Mouse (Mus musculus) gastrocnemius, adult 18-20 months (tissue): Measurements from ENCODE around the gene 2510039O18Rik. TPM values are rescaled to one million over a fixed set of nuclear protein-coding genes. Genes with fewer than 3 reads are reported as not detected.

Experiments used
- DNase-seq: peaks from one replicate; pipeline ENCODE4 v3.0.0; 2021; ENCODE audit warnings: low spot score
- long read RNA-seq, 2 experiments: library from polyadenylated mRNA; stranded (forward); transcript quantifications; one replicate each; pipeline ENCODE4 v2.0.0; 2021
- total RNA-seq, 2 experiments: library from RNA; stranded (reverse); gene quantifications; 2 replicates each; pipeline ENCODE4 v1.2.3; 2021

2510039O18Rik gene
- 10 to 100 TPM; 19.2 to 19.8 TPM for total RNA-seq
- long read RNA-seq, experiment 1, transcript 2510039O18Rik-201 (3 exons, 2,731 nt), result major isoform, 51 of 58 reads
- long read RNA-seq, experiment 1, partial matches to known transcripts, result 2 of 58 reads
- long read RNA-seq, experiment 1, other reads (novel, unspliced or antisense), result 5 of 58 reads
- long read RNA-seq, experiment 2, transcript 2510039O18Rik-201 (3 exons, 2,731 nt), result major isoform, 47 of 54 reads
- long read RNA-seq, experiment 2, partial matches to known transcripts, result 6 of 54 reads
- long read RNA-seq, experiment 2, other reads (novel, unspliced or antisense), result 1 of 54 reads

- peak; percentile 85 for DNase-seq
Observed at GRCm38 (mm10) chr4:147940576-147941044, at the start of gene 2510039O18Rik. 2510039O18Rik (plus strand) TSS chr4:147940895.

- DNase-seq, result no peak
Observed at GRCm38 (mm10) chr4:147895815-147896330, 44.8 kb upstream of the 2510039O18Rik start.

GRCm38 (mm10) chr4:147896411-147896810 lies 44.3 kb upstream of the 2510039O18Rik start:
- DNase-seq, result no peak

- DNase-seq, result peak; percentile 76
Observed at GRCm38 (mm10) chr4:147897348-147897747, 43.3 kb upstream of the 2510039O18Rik start.

GRCm38 (mm10) chr4:147900452-147900851 lies 40.2 kb upstream of the 2510039O18Rik start:
- DNase-seq, result no peak

GRCm38 (mm10) chr4:147902906-147903500 lies 37.7 kb upstream of the 2510039O18Rik start:
- DNase-seq, result no peak

- no peak for DNase-seq
Observed at GRCm38 (mm10) chr4:147903601-147904000, 37.1 kb upstream of the 2510039O18Rik start.

- peak; percentile 92 for DNase-seq
Observed at GRCm38 (mm10) chr4:147904313-147905089, 36.2 kb upstream of the 2510039O18Rik start, which contains the start of gene Mfn2. Mfn2 (minus strand) TSS chr4:147904704.

- no peak for DNase-seq
Observed at GRCm38 (mm10) chr4:147905090-147905659, 35.5 kb upstream of the 2510039O18Rik start.

GRCm38 (mm10) chr4:147906230-147906629 lies 34.5 kb upstream of the 2510039O18Rik start:
- peak; percentile 57 for DNase-seq

GRCm38 (mm10) chr4:147909486-147909885 lies 31.2 kb upstream of the 2510039O18Rik start:
- no peak for DNase-seq

- peak; percentile 60 for DNase-seq
Observed at GRCm38 (mm10) chr4:147918459-147919121, 22.1 kb upstream of the 2510039O18Rik start.

- no peak for DNase-seq
Observed at GRCm38 (mm10) chr4:147920973-147921372, 19.7 kb upstream of the 2510039O18Rik start.

- DNase-seq, result no peak
Observed at GRCm38 (mm10) chr4:147922341-147922740, 18.4 kb upstream of the 2510039O18Rik start.

GRCm38 (mm10) chr4:147927705-147928104 lies 13.0 kb upstream of the 2510039O18Rik start:
- DNase-seq, result peak; percentile 53

GRCm38 (mm10) chr4:147928136-147928535 lies 12.6 kb upstream of the 2510039O18Rik start:
- no peak for DNase-seq

- no peak for DNase-seq
Observed at GRCm38 (mm10) chr4:147928540-147928939, 12.2 kb upstream of the 2510039O18Rik start.

GRCm38 (mm10) chr4:147930946-147931345 lies 9.7 kb upstream of the 2510039O18Rik start:
- DNase-seq, result no peak

GRCm38 (mm10) chr4:147934134-147934533 lies 6.6 kb upstream of the 2510039O18Rik start:
- DNase-seq, result no peak

GRCm38 (mm10) chr4:147934611-147935010 lies 6.1 kb upstream of the 2510039O18Rik start:
- DNase-seq, result no peak

- no peak for DNase-seq
Observed at GRCm38 (mm10) chr4:147935904-147936303, 4.8 kb upstream of the 2510039O18Rik start.
